In the genomic region with DNA sequence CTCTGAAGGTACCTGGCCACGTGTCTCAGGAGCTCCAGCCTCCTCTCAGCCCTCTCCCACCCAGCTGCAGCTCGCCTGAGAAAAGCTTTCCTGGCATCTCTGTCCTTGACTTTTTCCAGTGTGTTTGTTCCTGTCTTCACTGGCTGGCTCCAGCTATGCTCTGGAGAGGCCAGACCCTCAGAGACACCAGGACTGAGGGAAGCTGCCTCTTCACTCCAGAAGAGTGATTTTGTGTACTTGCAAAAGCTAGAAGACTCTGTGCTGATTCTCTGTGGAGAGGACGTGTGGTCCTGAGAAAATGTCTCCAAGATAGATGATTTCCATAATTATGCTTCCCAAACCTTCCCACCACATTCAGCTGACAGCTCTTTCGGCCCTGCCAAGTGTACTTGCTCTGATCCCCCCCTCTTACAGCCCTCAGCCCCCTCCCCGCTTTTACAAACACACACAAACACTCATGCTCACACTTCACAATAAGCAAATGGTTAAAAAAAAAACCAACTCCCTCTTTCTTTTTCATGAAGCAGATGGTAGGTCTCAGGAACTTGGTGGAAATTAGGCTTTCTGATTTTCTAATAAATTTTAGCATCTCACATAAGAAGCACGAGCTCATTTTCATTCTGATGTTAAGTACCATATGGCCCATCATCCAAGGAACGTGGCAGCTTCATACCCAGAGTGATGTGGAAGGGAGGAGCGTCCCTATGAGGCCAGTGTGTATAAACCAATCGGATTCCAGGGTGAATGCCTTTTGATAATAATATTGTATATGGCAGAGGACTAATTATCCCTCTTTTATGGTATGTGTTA, we compare ENCODE assay signal across 18 mouse cellular contexts. TPM values are rescaled to one million over a fixed set of nuclear protein-coding genes. Genes with fewer than 3 reads are reported as not detected.
DNase-seq lines count a peak whose midpoint lies in the region; ATAC-seq and TF ChIP-seq lines count a peak whose summit lies in the region.
"Had no signal": no experiment of that assay in that cellular context is flagged by ENCODE, and none has a peak within 500 bp of the region (broad histone marks: within the 10 kb centered on the region; RNA-seq: fewer than 3 reads in every experiment).

No protein-coding gene starts in this region.

- H3K27ac ChIP-seq in layer of hippocampus, adult 2 months: peak overlapping the region; percentile 2; the same call in 1 of the 2 replicates
- peak overlapping the region; percentile 58; the same call in 1 of the 2 replicates for H3K27ac ChIP-seq in hindbrain, postnatal 0 days
- H3K27ac ChIP-seq: heart, embryonic 10.5 days; left cerebral cortex, adult 2 months; limb, embryonic 13.5 days had no signal

- no peak for DNase-seq in layer of hippocampus, adult 2 months (ENCODE audit: low spot score in 2 of 2)
- DNase-seq in layer of hippocampus, postnatal 10 days (ENCODE audit: low spot score in 2 of 2): no peak
- peak; percentile 34 for DNase-seq in brain, adult 2 months (ENCODE audit: low read depth, low spot score)
- peak; percentile 72 for DNase-seq in brain, embryonic 18.5 days (ENCODE audit: low read depth, low spot score)
- DNase-seq in hindbrain, postnatal 0 days (ENCODE audit: low spot score): peak; percentile 63
- DNase-seq in embryo, embryonic 10 days (ENCODE audit: low spot score): no peak
- DNase-seq: cerebellum, postnatal 14 days; liver, postnatal 0 days; right cerebral cortex, postnatal 14 days; thymus, adult 2 months had no signal

- H3K36me3 ChIP-seq in hindbrain, postnatal 0 days (ENCODE audit: insufficient read depth, low read length): no peaks in the 10 kb centered on the region
- H3K36me3 ChIP-seq: heart, embryonic 10.5 days; limb, embryonic 13.5 days had no signal

- no peak overlapping the region for H3K4me2 ChIP-seq in hindbrain, postnatal 0 days (ENCODE audit: low read depth, low read length)
- H3K4me2 ChIP-seq: limb, embryonic 13.5 days had no signal

- no peak overlapping the region for H3K9ac ChIP-seq in hindbrain, postnatal 0 days (replicated peaks; ENCODE audit: low read length)
- H3K9ac ChIP-seq: limb, embryonic 13.5 days; liver, postnatal 0 days had no signal

- peaks cover 10% of the 10 kb centered on the region; the same call in 1 of the 2 replicates for H3K4me1 ChIP-seq in hindbrain, postnatal 0 days (ENCODE audit: insufficient read depth, low read length)
- H3K4me1 ChIP-seq: limb, embryonic 13.5 days had no signal

- no peaks in the 10 kb centered on the region for H3K27me3 ChIP-seq in hindbrain, postnatal 0 days (ENCODE audit: insufficient read depth, low read length)

- peak; percentile 32 for TF ChIP-seq CTCF in layer of hippocampus, adult 2 months (conservative IDR thresholded peaks at IDR 0.05)
- peak; percentile 20; the same call in 1 of the 2 replicates for TF ChIP-seq CTCF in hindbrain, postnatal 0 days (IDR thresholded peaks at IDR 0.05; ENCODE audit: low read depth)

- no peak overlapping the region for H3K4me3 ChIP-seq in layer of hippocampus, adult 2 months
- H3K4me3 ChIP-seq in hindbrain, postnatal 0 days (ENCODE audit: low read length): no peak overlapping the region
- H3K4me3 ChIP-seq: heart, embryonic 10.5 days; limb, embryonic 13.5 days had no signal

- peak; percentile 57 for ATAC-seq in hindbrain, postnatal 0 days
- no peak for ATAC-seq in frontal cortex, adult (ENCODE audit: low TSS enrichment)
- ATAC-seq: CD4-positive, CD25-positive, alpha-beta regulatory T cell, adult 4 months; liver, postnatal 0 days had no signal

- WGBS in hindbrain, postnatal 0 days: 36% methylated on average over 9 of the region's 9 CpGs

- H3K9me3 ChIP-seq in hindbrain, postnatal 0 days (ENCODE audit: low read length): no peaks in the 10 kb centered on the region
- H3K9me3 ChIP-seq: heart, embryonic 10.5 days; limb, embryonic 13.5 days had no signal

RNA-seq across cellular contexts. Expression of a gene that starts 1.1 kb away (rescaled TPM):
- under 1 TPM in 1 of 2 experiments, not detected in 1; 0.37 TPM for total RNA-seq in layer of hippocampus, adult 2 months (2021)
- total RNA-seq in layer of hippocampus, postnatal 10 days (2021): under 1 TPM; 0.38 to 0.55 TPM
- 0.83 and 2.2 TPM in 2 replicates for total RNA-seq in hindbrain, postnatal 0 days (2014; rRNA removed)
- polyA plus RNA-seq in hindbrain, postnatal 0 days (2015; fragmentation: Nextera tagmentation; extraction: Ambion mirVana): 0.80 and 0.83 TPM in 2 replicates
- total RNA-seq: gastrocnemius, adult 8-10 months; heart, postnatal 25 days had no signal
- polyA plus RNA-seq: CD4-positive, CD25-positive, alpha-beta regulatory T cell, adult 4 months; embryonic facial prominence, embryonic 11.5 days; liver, postnatal 0 days had no signal

Comparison
In these comparisons a context has a peak if more than half of its experiments do, and no peak if none do; other contexts are left out.
1. DNase-seq: peak in brain, adult 2 months (single experiment), brain, embryonic 18.5 days (single experiment) and hindbrain, postnatal 0 days (single experiment); none in layer of hippocampus, adult 2 months (0 of 2), layer of hippocampus, postnatal 10 days (0 of 2) and embryo, embryonic 10 days (single experiment).